Mouse (Mus musculus) heart, embryonic 14.5 days (tissue): Measurements from ENCODE around the gene Lexm. TPM values are rescaled to one million over a fixed set of nuclear protein-coding genes. Genes with fewer than 3 reads are reported as not detected.

ENCODE experiments used
- ATAC-seq: fragments of 200-750 bp; cut with Nextera tagmentation; 2 replicates; pipeline ENCODE4 v1.8.0; 2017; ENCODE audit warnings: low read depth, moderate TSS enrichment; ENCODE audit not compliant: insufficient number of reproducible peaks, insufficient read depth, low FRiP score
- H3K27ac ChIP-seq, 2 experiments: fragments of 200-500 bp in 1 of 2; fragments of 300-500 bp in 1 of 2; sonication (generic) in 1 of 2; replicated peaks in 1 of 2; 2 replicates each; pipeline ENCODE4 v1.5.1; 2012 to 2014; ENCODE audit warnings: low read depth in 2 of 2, low read length in 2 of 2, control low read depth in 1 of 2, mild to moderate bottlenecking in 1 of 2, mixed read lengths in 1 of 2; ENCODE audit not compliant: control insufficient read depth in 1 of 2, insufficient read depth in 1 of 2
- H3K27me3 ChIP-seq: fragments of 300-500 bp; sonication (generic); 2 replicates; pipeline ENCODE4 v1.6.1; 2014; ENCODE audit warnings: mild to moderate bottlenecking, low read length, control low read depth; ENCODE audit not compliant: control insufficient read depth, insufficient read depth
- H3K36me3 ChIP-seq: fragments of 300-500 bp; sonication (generic); 2 replicates; pipeline ENCODE4 v1.6.1; 2014; ENCODE audit warnings: mild to moderate bottlenecking, control low read depth, low read length, mixed read lengths; ENCODE audit not compliant: control insufficient read depth, insufficient read depth
- H3K4me1 ChIP-seq, 2 experiments: fragments of 200-500 bp in 1 of 2; fragments of 300-500 bp in 1 of 2; sonication (generic) in 1 of 2; 2 replicates each; pipeline ENCODE4 v1.6.1; 2012 to 2014; ENCODE audit warnings: low read length in 2 of 2, control low read depth in 1 of 2, mixed read lengths in 1 of 2; ENCODE audit not compliant: control insufficient read depth in 2 of 2, insufficient read depth in 2 of 2
- H3K4me2 ChIP-seq: fragments of 300-500 bp; sonication (generic); 2 replicates; pipeline ENCODE4 v1.6.1; 2014; ENCODE audit warnings: mild to moderate bottlenecking, low read length
- H3K4me3 ChIP-seq, 2 experiments: fragments of 200-500 bp in 1 of 2; fragments of 300-500 bp in 1 of 2; sonication (generic) in 1 of 2; 2 replicates each; pipeline ENCODE4 v1.5.1; 2012 to 2014; ENCODE audit warnings: low read length in 2 of 2, mild to moderate bottlenecking in 2 of 2, control low read depth in 1 of 2, low read depth in 1 of 2, moderate library complexity in 1 of 2; ENCODE audit not compliant: control insufficient read depth in 1 of 2, insufficient read depth in 1 of 2
- H3K9ac ChIP-seq: fragments of 300-500 bp; sonication (generic); 2 replicates; pipeline ENCODE4 v1.6.1; 2014; ENCODE audit warnings: mild to moderate bottlenecking, low read length
- H3K9me3 ChIP-seq: fragments of 300-500 bp; sonication (generic); 2 replicates; pipeline ENCODE4 v1.6.1; 2016; ENCODE audit warnings: low read length, control low read depth; ENCODE audit not compliant: control insufficient read depth
- WGBS: fragments of 180-500 bp; shearing (Covaris S2); extraction: QIAGEN DNeasy Blood & Tissue Kit; methylation state at CpG from one replicate; pipeline ENCODE4 v1.1.7; 2014; 5-methylcytosine and 5-hydroxymethylcytosine counted together
- polyA plus RNA-seq: library from polyadenylated mRNA; unstranded; fragments of >200 nt; fragmentation: Nextera tagmentation; extraction: Ambion mirVana; gene quantifications from 2 replicates; pipeline ENCODE4 v1.2.1, GENCODE M21; 2014

The Lexm gene
- not detected in 2 replicates for polyA plus RNA-seq

GRCm38 (mm10) chr4:106617056-106617455 lies at the start of gene Lexm:
Gene Lexm (minus strand): TSS chr4:106617241.
- Histone ChIP-seq H3K27me3 (peaks cover 38% of the 10 kb centered on the region), H3K9ac (no peak within 1 kb of the TSS), H3K27ac (no peak within 1 kb of the TSS), H3K4me3 (no peak within 1 kb of the TSS), H3K36me3 (no peaks in the 10 kb centered on the region), H3K4me2 (peak within 1 kb of the TSS; percentile 32; the same call in 1 of the 2 replicates), H3K9me3 (no peaks in the 10 kb centered on the region), H3K4me1 (no peaks in the 10 kb centered on the region)
- under 1% methylated on average over 17 of the region's 19 CpGs for WGBS
- ATAC-seq, result no peak

- H3K4me1 ChIP-seq, result no peaks in the 10 kb centered on the region
- peaks cover 100% of the 10 kb centered on the region for H3K36me3 ChIP-seq
- ATAC-seq, result no peak
- no peak overlapping the region for H3K9ac ChIP-seq
- WGBS, result 95% methylated on average over 2 of the region's 2 CpGs
- no peak overlapping the region for H3K4me3 ChIP-seq
- no peaks in the 10 kb centered on the region for H3K9me3 ChIP-seq
- H3K27me3 ChIP-seq, result no peaks in the 10 kb centered on the region
- no peak overlapping the region for H3K27ac ChIP-seq
- H3K4me2 ChIP-seq, result no peak overlapping the region
Observed at GRCm38 (mm10) chr4:106666546-106666945, 49.5 kb upstream of the Lexm start.

GRCm38 (mm10) chr4:106665673-106666072 lies 48.6 kb upstream of the Lexm start:
- peaks cover 100% of the 10 kb centered on the region for H3K36me3 ChIP-seq
- WGBS, result 91% methylated on average over 10 of the region's 10 CpGs
- ATAC-seq, result 0 out of 2 replicates have a peak, but pooled peaks have one; percentile 14
- no peak overlapping the region for H3K27ac ChIP-seq
- no peaks in the 10 kb centered on the region for H3K4me1 ChIP-seq
- H3K9me3 ChIP-seq, result no peaks in the 10 kb centered on the region
- no peaks in the 10 kb centered on the region for H3K27me3 ChIP-seq
- no peak overlapping the region for H3K4me3 ChIP-seq
- H3K4me2 ChIP-seq, result no peak overlapping the region
- H3K9ac ChIP-seq, result no peak overlapping the region

DNA sequence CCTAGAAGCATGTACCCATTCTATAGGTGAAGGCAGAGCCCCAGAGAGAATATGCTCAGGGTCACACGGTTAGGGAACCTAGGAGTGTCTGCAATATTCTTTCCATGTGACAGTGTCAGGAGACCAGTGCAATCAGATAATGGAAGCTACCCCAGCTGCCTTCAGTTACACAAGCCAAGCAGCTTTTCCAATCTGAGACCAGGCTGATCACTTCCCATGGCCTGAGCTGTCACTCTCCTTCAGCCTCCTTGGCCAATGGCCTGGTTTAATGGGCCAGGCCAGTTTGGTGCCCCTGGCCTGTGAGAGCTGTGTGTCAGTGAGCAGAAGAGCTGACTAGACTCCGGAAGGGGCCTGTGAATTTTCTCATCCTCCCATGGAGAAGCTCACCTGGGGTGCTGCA lies 48.2 kb upstream of the Lexm start:
- H3K27ac ChIP-seq, result no peak overlapping the region
- H3K4me2 ChIP-seq, result no peak overlapping the region
- H3K36me3 ChIP-seq, result peaks cover 100% of the 10 kb centered on the region
- H3K4me3 ChIP-seq, result no peak overlapping the region
- ATAC-seq, result no peak
- H3K27me3 ChIP-seq, result no peaks in the 10 kb centered on the region
- WGBS, result 98% methylated on average over 2 of the region's 2 CpGs
- no peaks in the 10 kb centered on the region for H3K9me3 ChIP-seq
- H3K9ac ChIP-seq, result no peak overlapping the region
- no peaks in the 10 kb centered on the region for H3K4me1 ChIP-seq

- 88% methylated on average over 6 of the region's 6 CpGs for WGBS
- Histone ChIP-seq H3K4me2 (no peak overlapping the region), H3K27me3 (no peaks in the 10 kb centered on the region), H3K9ac (no peak overlapping the region), H3K4me1 (no peaks in the 10 kb centered on the region), H3K9me3 (no peaks in the 10 kb centered on the region), H3K36me3 (peaks cover 100% of the 10 kb centered on the region), H3K4me3 (no peak overlapping the region), H3K27ac (no peak overlapping the region)
- ATAC-seq, result no peak
Observed at GRCm38 (mm10) chr4:106664697-106665096, 47.7 kb upstream of the Lexm start.

GRCm38 (mm10) chr4:106663956-106664470 lies 47.0 kb upstream of the Lexm start:
- no peak overlapping the region for H3K4me2 ChIP-seq
- no peak for ATAC-seq

GRCm38 (mm10) chr4:106655681-106656080 lies 38.6 kb upstream of the Lexm start:
- H3K9me3 ChIP-seq, result no peaks in the 10 kb centered on the region
- no peak overlapping the region for H3K4me3 ChIP-seq
- peaks cover 70% of the 10 kb centered on the region for H3K36me3 ChIP-seq
- WGBS, result 87% methylated on average over 10 of the region's 10 CpGs
- no peak overlapping the region for H3K4me2 ChIP-seq
- peaks cover 5 to 7% of the 10 kb centered on the region in 2 experiments for H3K4me1 ChIP-seq
- no peak overlapping the region for H3K27ac ChIP-seq
- no peak for ATAC-seq
- H3K27me3 ChIP-seq, result no peaks in the 10 kb centered on the region
- no peak overlapping the region for H3K9ac ChIP-seq

More at GRCm38 (mm10) chr4:106663956-106664470, 47.0 kb upstream of the Lexm start:
- H3K9me3 ChIP-seq, result no peaks in the 10 kb centered on the region
- H3K27me3 ChIP-seq, result no peaks in the 10 kb centered on the region
- H3K4me3 ChIP-seq, result no peak overlapping the region
- no peak overlapping the region for H3K9ac ChIP-seq
- no peak overlapping the region for H3K27ac ChIP-seq
- 79% methylated on average over 5 of the region's 5 CpGs for WGBS
- H3K36me3 ChIP-seq, result peaks cover 100% of the 10 kb centered on the region
- H3K4me1 ChIP-seq, result no peaks in the 10 kb centered on the region

GRCm38 (mm10) chr4:106653051-106653450 lies 36.0 kb upstream of the Lexm start:
- H3K4me1 ChIP-seq, result peaks cover 5 to 7% of the 10 kb centered on the region in 2 experiments
- WGBS, result 84% methylated on average over 15 of the region's 15 CpGs
- no peak for ATAC-seq
- no peak overlapping the region for H3K4me2 ChIP-seq
- H3K27ac ChIP-seq, result no peak overlapping the region
- no peaks in the 10 kb centered on the region for H3K9me3 ChIP-seq
- peaks cover 44% of the 10 kb centered on the region for H3K36me3 ChIP-seq
- H3K27me3 ChIP-seq, result peaks cover 7% of the 10 kb centered on the region; the same call in 1 of the 2 replicates
- no peak overlapping the region for H3K4me3 ChIP-seq
- no peak overlapping the region for H3K9ac ChIP-seq
